Comparison of ENCODE assay signal across 12 mouse cellular contexts in the genomic region with DNA sequence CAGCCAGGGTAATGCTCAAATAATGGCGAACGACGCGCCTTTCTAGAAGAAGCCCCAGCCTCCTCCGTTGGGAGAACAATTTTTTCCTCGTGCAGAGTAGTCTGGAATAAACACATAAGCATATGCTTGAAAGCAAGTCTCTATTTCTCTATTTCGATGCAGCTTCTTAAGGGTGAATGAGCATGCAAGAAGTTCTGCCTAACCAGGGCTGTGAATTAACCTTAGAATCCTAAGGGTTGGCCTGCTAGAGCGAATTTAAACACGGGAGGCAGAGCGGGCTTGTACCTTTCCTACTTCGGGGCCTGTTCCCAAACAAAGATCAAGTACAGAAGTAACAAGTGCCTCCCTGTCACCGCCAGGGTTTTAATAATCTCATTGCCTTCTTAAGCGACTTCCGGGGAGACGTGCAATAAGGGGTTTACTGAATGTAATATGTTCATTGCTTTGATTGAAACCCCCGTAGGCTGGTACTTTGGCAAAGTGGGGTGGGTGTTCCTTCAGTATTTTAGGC. TPM values are rescaled to one million over a fixed set of nuclear protein-coding genes. Genes with fewer than 3 reads are reported as not detected.
A peak's percentile ranks its signal among the peaks of the same experiment; 100 is the strongest.
DNase-seq lines count a peak whose midpoint lies in the region; ATAC-seq and TF ChIP-seq lines count a peak whose summit lies in the region.
"Had no signal": no experiment of that assay in that cellular context is flagged by ENCODE, and none has a peak within 500 bp of the region (broad histone marks: within the 10 kb centered on the region; RNA-seq: fewer than 3 reads in every experiment).

No protein-coding gene starts in this region.

- peaks cover 29% of the 10 kb centered on the region for H3K4me1 ChIP-seq in hindbrain, embryonic 15.5 days (replicated peaks)
- no peaks in the 10 kb centered on the region for H3K4me1 ChIP-seq in lung, postnatal 0 days (ENCODE audit: insufficient read depth, low read depth, low read length)

- TF ChIP-seq CTCF in gastrocnemius, adult 2 months (IDR thresholded peaks at IDR 0.05) = no peak
- TF ChIP-seq CTCF in lung, postnatal 0 days (IDR thresholded peaks at IDR 0.05) = peak; percentile 12; the same call in 1 of the 2 replicates

- H3K4me3 ChIP-seq in gastrocnemius, adult 2 months = peak overlapping the region; percentile 78; the same call in 1 of the 2 replicates
- no peak overlapping the region for H3K4me3 ChIP-seq in hindbrain, embryonic 15.5 days
- H3K4me3 ChIP-seq in lung, postnatal 0 days (ENCODE audit: low read depth, low read length) = no peak overlapping the region

- WGBS in hindbrain, embryonic 15.5 days = 15% methylated on average over 16 of the region's 16 CpGs
- 53% methylated on average over 16 of the region's 16 CpGs for WGBS in lung, postnatal 0 days

- peak overlapping the region; percentile 19; the same call in 1 of the 2 replicates for H3K4me2 ChIP-seq in hindbrain, embryonic 15.5 days
- H3K4me2 ChIP-seq in lung, postnatal 0 days (replicated peaks; ENCODE audit: low read depth, low read length) = peak overlapping the region; percentile 93; the same call in 1 of the 2 replicates

- TF ChIP-seq EP300 in lung, postnatal 0 days (IDR thresholded peaks at IDR 0.05) = no peak

- no peaks in the 10 kb centered on the region for H3K36me3 ChIP-seq in hindbrain, embryonic 15.5 days
- H3K36me3 ChIP-seq in lung, postnatal 0 days (ENCODE audit: insufficient read depth, low read length) = no peaks in the 10 kb centered on the region

- no peaks in the 10 kb centered on the region for H3K9me3 ChIP-seq in hindbrain, embryonic 15.5 days
- H3K9me3 ChIP-seq in lung, postnatal 0 days (ENCODE audit: low read length) = no peaks in the 10 kb centered on the region

- H3K27me3 ChIP-seq in hindbrain, embryonic 15.5 days = peaks cover 44% of the 10 kb centered on the region
- H3K27me3 ChIP-seq in lung, postnatal 0 days (replicated peaks; ENCODE audit: insufficient read depth, low read length) = 0 out of 2 replicates have a peak, but pooled peaks cover 3% of the 10 kb centered on the region

- H3K9ac ChIP-seq in hindbrain, embryonic 15.5 days = no peak overlapping the region
- H3K9ac ChIP-seq in lung, postnatal 0 days (replicated peaks; ENCODE audit: low read depth) = peak overlapping the region; percentile 2; the same call in 1 of the 2 replicates

- H3K27ac ChIP-seq in gastrocnemius, adult 2 months = peak overlapping the region; percentile 86
- H3K27ac ChIP-seq in hindbrain, embryonic 15.5 days (replicated peaks) = no peak overlapping the region
- H3K27ac ChIP-seq in lung, postnatal 0 days (ENCODE audit: low read length) = peak overlapping the region; percentile 95

- no peak for ATAC-seq in hindbrain, embryonic 15.5 days (ENCODE audit: low FRiP score, low read depth)
- ATAC-seq in lung, postnatal 0 days = no peak

- no peak for DNase-seq in gastrocnemius, adult 2 months
- DNase-seq in gastrocnemius, postnatal 4 days (ENCODE audit: low spot score in 2 of 2) = no peak
- peak; percentile 21 for DNase-seq in ZHBTc4 (ENCODE audit: low read depth, low spot score)
- DNase-seq in lung, postnatal 0 days (ENCODE audit: low spot score) = peak; percentile 67
- DNase-seq in left cerebral cortex, adult 8-10 months (ENCODE audit: low spot score in 2 of 2) = no peak
- DNase-seq in layer of hippocampus, adult 11-12 months (ENCODE audit: low spot score) = no peak
- DNase-seq in gastrocnemius, adult 8-10 months (ENCODE audit: low spot score in 2 of 2) = no peak
- DNase-seq: gastrocnemius, postnatal 25 days; liver; thymus, adult 2 months had no signal

- intact Hi-C loops in gastrocnemius, adult 2 months (cut with DNase I) = loop anchor here (5.0 kb wide), 1 partner anchor 38 kb away; no protein-coding TSS in a partner anchor

RNA-seq across cellular contexts. Expression of gene Mecom, which starts 42.0 kb away (rescaled TPM):
- total RNA-seq in gastrocnemius, adult 2 months (2021) = 1 to 10 TPM; 5.8 to 6.9 TPM
- 10 to 100 TPM; 15.6 to 18.0 TPM for total RNA-seq in gastrocnemius, postnatal 4 days (2021)
- 6.9 and 9.5 TPM in 2 replicates for polyA plus RNA-seq in hindbrain, embryonic 15.5 days (2015; fragmentation: Nextera tagmentation; extraction: Ambion mirVana)
- polyA plus RNA-seq in lung, postnatal 0 days (2015; fragmentation: Nextera tagmentation; extraction: Ambion mirVana) = 22.4 and 29.5 TPM in 2 replicates
- 1 to 10 TPM; 3.4 to 6.2 (median 5.2) TPM for total RNA-seq in left cerebral cortex, adult 8-10 months (2022)
- total RNA-seq in gastrocnemius, adult 8-10 months (2022) = 1 to 10 TPM; 4.8 to 9.5 (median 6.8) TPM
- total RNA-seq: neutrophil, adult 5-6 weeks had no signal

Comparison
In these comparisons a context has a peak if more than half of its experiments do, and no peak if none do; other contexts are left out.
1. DNase-seq: peak in ZHBTc4 (single experiment) and lung, postnatal 0 days (single experiment); none in gastrocnemius, adult 2 months (single experiment), gastrocnemius, postnatal 4 days (0 of 2), left cerebral cortex, adult 8-10 months (0 of 2), layer of hippocampus, adult 11-12 months (single experiment) and gastrocnemius, adult 8-10 months (0 of 2).